23 mouse cellular contexts compared by ENCODE assay signal in the genomic region with DNA sequence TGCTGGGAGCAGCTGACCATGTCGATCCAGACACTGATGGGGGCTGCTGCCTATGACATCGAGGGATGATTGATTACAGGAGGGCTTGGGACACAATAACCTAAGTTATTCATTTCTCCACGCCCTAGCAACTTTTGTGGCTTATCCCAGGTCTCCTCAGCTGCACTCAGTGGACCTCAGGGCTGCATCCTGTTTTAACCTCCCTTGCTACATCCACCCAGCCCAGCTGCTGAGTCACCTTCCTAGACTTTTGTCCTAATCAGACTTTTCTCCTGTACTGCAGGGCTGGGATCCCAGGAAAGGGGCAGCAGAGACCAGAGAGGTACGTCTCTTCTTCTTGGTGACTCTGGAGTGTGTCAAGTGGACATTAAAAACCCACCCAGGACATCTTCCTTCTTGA. TPM values are rescaled to one million over a fixed set of nuclear protein-coding genes. Genes with fewer than 3 reads are reported as not detected.
DNase-seq lines count a peak whose midpoint lies in the region; ATAC-seq and TF ChIP-seq lines count a peak whose summit lies in the region.
"Had no signal": no experiment of that assay in that cellular context is flagged by ENCODE, and none has a peak within 500 bp of the region (broad histone marks: within the 10 kb centered on the region; RNA-seq: fewer than 3 reads in every experiment).

No protein-coding gene starts in this region.

- TF ChIP-seq EP300 in liver, postnatal 0 days (IDR thresholded peaks at IDR 0.05; ENCODE audit: low read depth), result no peak

- no peaks in the 10 kb centered on the region for H3K9me3 ChIP-seq in kidney, embryonic 14.5 days (ENCODE audit: control insufficient read depth, low read length)
- no peaks in the 10 kb centered on the region for H3K9me3 ChIP-seq in liver, postnatal 0 days (ENCODE audit: low read length)
- no peaks in the 10 kb centered on the region for H3K9me3 ChIP-seq in liver, embryonic 11.5 days (ENCODE audit: control insufficient read depth, low read length)
- no peaks in the 10 kb centered on the region for H3K9me3 ChIP-seq in forebrain, embryonic 11.5 days (ENCODE audit: control insufficient read depth, low read length)
- H3K9me3 ChIP-seq: embryonic facial prominence, embryonic 15.5 days; forebrain, embryonic 10.5 days; forebrain, embryonic 15.5 days; heart, embryonic 12.5 days; hindbrain, embryonic 15.5 days had no signal

- WGBS in kidney, embryonic 14.5 days, result 61% methylated on average over 4 of the region's 4 CpGs
- WGBS in liver, postnatal 0 days (ENCODE audit: insufficient replicate concordance), result 63% methylated on average over 4 of the region's 4 CpGs
- WGBS in liver, embryonic 11.5 days, result 76% methylated on average over 4 of the region's 4 CpGs
- 89% methylated on average over 4 of the region's 4 CpGs for whole genome bisulfite sequencing in forebrain, embryonic 11.5 days

- H3K27ac ChIP-seq in kidney, embryonic 14.5 days (ENCODE audit: low read depth, low read length), result no peak overlapping the region
- H3K27ac ChIP-seq in liver, postnatal 0 days (ENCODE audit: low read depth), result no peak overlapping the region
- no peak overlapping the region for H3K27ac ChIP-seq in liver, embryonic 11.5 days (ENCODE audit: low read depth, low read length)
- H3K27ac ChIP-seq in forebrain, embryonic 11.5 days (ENCODE audit: low read depth, low read length), result no peak overlapping the region
- H3K27ac ChIP-seq: embryonic facial prominence, embryonic 15.5 days; forebrain, embryonic 10.5 days; forebrain, embryonic 15.5 days; hindbrain, embryonic 15.5 days had no signal

- no peak overlapping the region for H3K9ac ChIP-seq in kidney, embryonic 14.5 days (ENCODE audit: low read depth, low read length)
- H3K9ac ChIP-seq in liver, postnatal 0 days (replicated peaks), result no peak overlapping the region
- H3K9ac ChIP-seq in liver, embryonic 11.5 days (ENCODE audit: low read depth, low read length), result no peak overlapping the region
- H3K9ac ChIP-seq in forebrain, embryonic 11.5 days (ENCODE audit: low read length), result no peak overlapping the region
- H3K9ac ChIP-seq: embryonic facial prominence, embryonic 15.5 days; forebrain, embryonic 15.5 days; heart, embryonic 12.5 days; hindbrain, embryonic 15.5 days had no signal

- no peak for TF ChIP-seq CTCF in liver, postnatal 0 days (IDR thresholded peaks at IDR 0.05; ENCODE audit: low read depth)

- no peaks in the 10 kb centered on the region for H3K27me3 ChIP-seq in kidney, embryonic 14.5 days (ENCODE audit: control insufficient read depth, insufficient read depth, low read length)
- no peaks in the 10 kb centered on the region for H3K27me3 ChIP-seq in liver, postnatal 0 days (ENCODE audit: insufficient read depth, low read length)
- H3K27me3 ChIP-seq in liver, embryonic 11.5 days (replicated peaks; ENCODE audit: control insufficient read depth, insufficient read depth, low read length), result no peaks in the 10 kb centered on the region
- H3K27me3 ChIP-seq in forebrain, embryonic 11.5 days (ENCODE audit: control insufficient read depth, insufficient read depth, low read length), result no peaks in the 10 kb centered on the region
- H3K27me3 ChIP-seq: embryonic facial prominence, embryonic 15.5 days; forebrain, embryonic 15.5 days; heart, embryonic 12.5 days; hindbrain, embryonic 15.5 days had no signal

- no peak overlapping the region for H3K4me2 ChIP-seq in kidney, embryonic 14.5 days (replicated peaks; ENCODE audit: low read depth, low read length)
- no peak overlapping the region for H3K4me2 ChIP-seq in liver, postnatal 0 days (ENCODE audit: low read depth, low read length)
- H3K4me2 ChIP-seq in liver, embryonic 11.5 days, result no peak overlapping the region
- H3K4me2 ChIP-seq in forebrain, embryonic 11.5 days (ENCODE audit: low read depth, low read length, severe bottlenecking), result no peak overlapping the region
- H3K4me2 ChIP-seq: embryonic facial prominence, embryonic 15.5 days; forebrain, embryonic 15.5 days; heart, embryonic 12.5 days; hindbrain, embryonic 15.5 days had no signal

- peaks cover 8% of the 10 kb centered on the region; the same call in 1 of the 2 replicates for H3K4me1 ChIP-seq in kidney, embryonic 14.5 days (ENCODE audit: control insufficient read depth, insufficient read depth, low read length)
- H3K4me1 ChIP-seq in liver, postnatal 0 days (ENCODE audit: insufficient read depth), result no peaks in the 10 kb centered on the region
- no peaks in the 10 kb centered on the region for H3K4me1 ChIP-seq in liver, embryonic 11.5 days (replicated peaks; ENCODE audit: control insufficient read depth, insufficient read depth, low read length)
- H3K4me1 ChIP-seq in forebrain, embryonic 11.5 days (replicated peaks; ENCODE audit: control insufficient read depth, insufficient read depth, low read length), result no peaks in the 10 kb centered on the region
- H3K4me1 ChIP-seq: embryonic facial prominence, embryonic 15.5 days; forebrain, embryonic 15.5 days; heart, embryonic 12.5 days; hindbrain, embryonic 15.5 days had no signal

- DNase-seq in kidney, postnatal 10 days, result no peak
- peak; percentile 10 for DNase-seq in liver, postnatal 0 days
- no peak for DNase-seq in liver, embryonic 11.5 days (ENCODE audit: low spot score)
- DNase-seq in NIH3T3 (ENCODE audit: low read depth), result peak; percentile 28
- no peak for DNase-seq in cerebellum, postnatal 14 days
- no peak for DNase-seq in forebrain, embryonic 11.5 days (ENCODE audit: low spot score)
- DNase-seq: adrenal gland, adult 2 months; adrenal gland, postnatal 25 days; B cell, adult 2 months; cerebellum, adult 18-20 months; cerebellum, adult 9-11 months; embryo, embryonic 11 days; gastrocnemius, postnatal 36 days; heart, adult 18-20 months had no signal

- ATAC-seq in kidney, embryonic 14.5 days (ENCODE audit: low FRiP score, low TSS enrichment), result peak; percentile 78
- ATAC-seq in liver, postnatal 0 days, result no peak
- ATAC-seq in liver, embryonic 11.5 days (replicated peaks; ENCODE audit: low FRiP score), result no peak
- ATAC-seq in forebrain, embryonic 11.5 days (replicated peaks; ENCODE audit: low FRiP score), result no peak
- ATAC-seq: CD4-positive, CD25-positive, alpha-beta regulatory T cell, adult 4 months; forebrain, embryonic 15.5 days; inflammation-experienced regulatory T-cells, adult 6 months had no signal

- H3K4me3 ChIP-seq in kidney, embryonic 14.5 days (ENCODE audit: low read length), result no peak overlapping the region
- no peak overlapping the region for H3K4me3 ChIP-seq in liver, postnatal 0 days (ENCODE audit: low read depth, low read length)
- no peak overlapping the region for H3K4me3 ChIP-seq in liver, embryonic 11.5 days (ENCODE audit: low read depth, low read length)
- H3K4me3 ChIP-seq in forebrain, embryonic 11.5 days (ENCODE audit: low read depth, low read length), result no peak overlapping the region
- H3K4me3 ChIP-seq: embryonic facial prominence, embryonic 15.5 days; erythroblast, embryonic 14.5 days; forebrain, embryonic 10.5 days; forebrain, embryonic 15.5 days; heart, embryonic 12.5 days; hindbrain, embryonic 15.5 days had no signal

- H3K36me3 ChIP-seq in kidney, embryonic 14.5 days (ENCODE audit: control insufficient read depth, insufficient read depth, low read length), result no peaks in the 10 kb centered on the region
- no peaks in the 10 kb centered on the region for H3K36me3 ChIP-seq in liver, postnatal 0 days (replicated peaks; ENCODE audit: insufficient read depth, low read length)
- H3K36me3 ChIP-seq in liver, embryonic 11.5 days (ENCODE audit: control insufficient read depth, insufficient read depth, low read length), result no peaks in the 10 kb centered on the region
- H3K36me3 ChIP-seq in forebrain, embryonic 11.5 days (ENCODE audit: control insufficient read depth, insufficient read depth, low read length), result no peaks in the 10 kb centered on the region
- H3K36me3 ChIP-seq: embryonic facial prominence, embryonic 15.5 days; forebrain, embryonic 15.5 days; heart, embryonic 12.5 days; hindbrain, embryonic 15.5 days had no signal

RNA-seq across cellular contexts. Expression of a gene that starts 19.9 kb away (rescaled TPM):
- 6.5 and 8.6 TPM in 2 replicates for polyA plus RNA-seq in kidney, embryonic 14.5 days (2014; fragmentation: Nextera tagmentation; extraction: Ambion mirVana)
- polyA plus RNA-seq in liver, postnatal 0 days (2015; fragmentation: Nextera tagmentation; extraction: Ambion mirVana), result 0.46 and 0.81 TPM in 2 replicates
- polyA plus RNA-seq in liver, embryonic 11.5 days (2014; fragmentation: Nextera tagmentation; extraction: Ambion mirVana), result 5.0 and 6.0 TPM in 2 replicates
- polyA plus RNA-seq in forebrain, embryonic 11.5 days (2014; fragmentation: Nextera tagmentation; extraction: Ambion mirVana), result 110 and 115 TPM in 2 replicates
- polyA plus RNA-seq: erythroblast, embryonic 14.5 days had no signal

RNA-seq across cellular contexts. Expression of a gene that starts 59.4 kb away (rescaled TPM):
- 1.0 and 1.3 TPM in 2 replicates for polyA plus RNA-seq in kidney, embryonic 14.5 days (2014; fragmentation: Nextera tagmentation; extraction: Ambion mirVana)
- 26.8 and 28.0 TPM in 2 replicates for polyA plus RNA-seq in liver, postnatal 0 days (2015; fragmentation: Nextera tagmentation; extraction: Ambion mirVana)
- polyA plus RNA-seq in liver, embryonic 11.5 days (2014; fragmentation: Nextera tagmentation; extraction: Ambion mirVana), result 27.1 and 28.8 TPM in 2 replicates
- 2.1 and 3.2 TPM in 2 replicates for polyA plus RNA-seq in forebrain, embryonic 11.5 days (2014; fragmentation: Nextera tagmentation; extraction: Ambion mirVana)

Comparison
In these comparisons a context has a peak if more than half of its experiments do, and no peak if none do; other contexts are left out.
1. DNase-seq: peak in liver, postnatal 0 days (single experiment) and NIH3T3 (single experiment); none in kidney, postnatal 10 days (single experiment), liver, embryonic 11.5 days (single experiment), cerebellum, postnatal 14 days (0 of 2) and forebrain, embryonic 11.5 days (single experiment).
2. RNA of a gene that starts 19.9 kb away (polyA plus RNA-seq): 110 to 115 TPM in forebrain, embryonic 11.5 days; 6.5 to 8.6 TPM in kidney, embryonic 14.5 days, 5.0 to 6.0 TPM in liver, embryonic 11.5 days and 0.46 to 0.81 TPM in liver, postnatal 0 days; every median in the first group is over 10 times any median in the second.